Mouse (Mus musculus) gastrocnemius, adult 2 months (tissue): Measurements from ENCODE around the gene Lat. TPM values are rescaled to one million over a fixed set of nuclear protein-coding genes. Genes with fewer than 3 reads are reported as not detected.

Source experiments
- DNase-seq: peaks from one replicate; pipeline ENCODE4 v3.0.0; 2022
- H3K27ac ChIP-seq: fragments of 200-600 bp; 2 replicates; pipeline ENCODE4 v1.8.1; 2022; ENCODE audit warnings: mild to moderate bottlenecking
- H3K4me3 ChIP-seq: fragments of 200-600 bp; 2 replicates; pipeline ENCODE4 v1.8.1; 2022; ENCODE audit warnings: mild to moderate bottlenecking, moderate library complexity
- CTCF ChIP-seq: fragments of 200-600 bp; IDR thresholded peaks from 2 replicates; pipeline ENCODE4 v1.8.1; 2022; ENCODE audit warnings: antibody characterized with exemption, mild to moderate bottlenecking, moderate library complexity
- intact Hi-C: fragments of 180-260 bp; cut with DNase I; formaldehyde crosslinking; loops from one replicate; pipeline ENCODE4 v1.15.1; 2025
- total RNA-seq, 2 experiments: library from RNA; stranded (reverse); gene quantifications; 2 replicates each; pipeline ENCODE4 v1.2.3; 2021

The Lat gene
- total RNA-seq, 2 experiments from 2014 or later = not detected

DNA sequence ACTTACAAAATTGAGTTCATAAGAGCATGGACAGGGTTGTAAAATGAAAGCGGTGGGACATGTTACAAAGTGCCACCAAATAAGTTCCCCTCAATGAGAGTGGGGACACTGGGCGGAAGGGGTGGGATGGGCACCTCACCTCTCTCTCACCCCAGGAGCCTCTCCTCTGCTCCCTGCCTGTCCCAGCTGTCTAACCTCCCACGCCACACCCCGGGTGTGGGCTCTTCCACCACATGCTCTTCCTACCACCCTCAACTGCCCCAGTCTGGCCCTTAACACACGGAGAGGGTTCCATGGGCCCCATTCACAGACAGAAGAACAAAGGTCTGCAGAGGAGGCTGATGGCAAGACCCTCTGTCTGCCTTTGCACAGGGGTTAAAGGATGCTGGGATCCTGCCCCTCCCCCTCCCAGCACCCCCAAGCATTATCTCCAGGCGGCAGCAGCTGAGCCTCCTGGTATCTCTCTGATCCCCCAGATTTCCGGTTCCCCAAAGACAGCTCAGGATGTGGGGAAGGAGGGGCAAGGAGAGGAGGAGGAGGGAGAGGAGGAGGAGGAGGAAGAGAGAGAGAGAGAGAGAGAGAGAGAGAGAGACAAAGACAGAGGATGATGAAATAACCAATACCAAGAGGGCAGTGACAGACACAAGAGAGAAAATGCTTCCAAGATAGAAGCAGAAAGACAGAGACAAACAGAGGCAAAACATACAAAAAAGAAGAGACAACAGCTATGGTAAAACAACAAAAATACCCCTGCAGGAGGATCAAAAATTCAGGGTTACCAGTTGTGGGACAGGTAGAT is 12.4 kb downstream of the Lat start:
- intact Hi-C loops = no loop called here
- H3K4me3 ChIP-seq = no peak overlapping the region
- no peak for TF ChIP-seq CTCF
- DNase-seq = no peak
- no peak overlapping the region for H3K27ac ChIP-seq

DNA sequence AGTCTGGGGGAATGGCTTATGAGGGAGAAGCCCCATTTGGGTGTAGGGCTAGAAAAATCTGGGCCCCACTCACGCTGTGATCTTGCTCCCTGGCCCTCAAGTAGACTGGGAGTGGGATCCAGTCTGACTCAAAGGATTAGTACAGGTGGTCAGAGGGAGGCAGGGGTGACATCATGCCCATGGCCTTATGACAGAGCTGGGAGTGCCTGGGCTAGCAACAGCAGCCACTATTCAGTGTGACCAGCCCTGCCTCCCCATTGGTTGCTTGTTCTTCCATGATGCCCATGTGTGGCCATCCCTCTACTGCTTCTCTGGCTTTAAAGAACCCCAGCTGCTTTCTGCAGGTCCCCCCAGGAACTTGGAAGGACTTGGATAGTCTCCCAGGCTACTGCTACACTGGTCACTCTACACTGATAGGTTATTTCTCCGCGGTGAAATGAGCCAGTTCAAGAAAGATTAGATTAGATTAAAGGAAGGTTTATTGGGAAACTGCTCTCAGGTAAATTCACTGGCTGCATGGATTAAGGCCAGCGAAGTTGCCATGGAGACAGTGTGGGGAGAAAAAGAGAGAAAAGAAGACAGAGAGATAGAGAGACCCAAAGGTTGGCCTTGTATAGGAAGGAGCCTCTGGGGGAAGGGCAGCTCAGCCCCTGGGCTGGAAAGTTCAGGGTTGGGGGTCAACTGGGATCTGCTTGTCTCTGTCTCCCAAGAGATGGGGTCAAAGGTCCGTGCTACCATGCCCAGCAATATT is 13.3 kb downstream of the Lat start:
- Histone ChIP-seq H3K4me3 (no peak overlapping the region), H3K27ac (no peak overlapping the region)
- intact Hi-C loops = no loop called here
- TF ChIP-seq CTCF = no peak
- no peak for DNase-seq

DNA sequence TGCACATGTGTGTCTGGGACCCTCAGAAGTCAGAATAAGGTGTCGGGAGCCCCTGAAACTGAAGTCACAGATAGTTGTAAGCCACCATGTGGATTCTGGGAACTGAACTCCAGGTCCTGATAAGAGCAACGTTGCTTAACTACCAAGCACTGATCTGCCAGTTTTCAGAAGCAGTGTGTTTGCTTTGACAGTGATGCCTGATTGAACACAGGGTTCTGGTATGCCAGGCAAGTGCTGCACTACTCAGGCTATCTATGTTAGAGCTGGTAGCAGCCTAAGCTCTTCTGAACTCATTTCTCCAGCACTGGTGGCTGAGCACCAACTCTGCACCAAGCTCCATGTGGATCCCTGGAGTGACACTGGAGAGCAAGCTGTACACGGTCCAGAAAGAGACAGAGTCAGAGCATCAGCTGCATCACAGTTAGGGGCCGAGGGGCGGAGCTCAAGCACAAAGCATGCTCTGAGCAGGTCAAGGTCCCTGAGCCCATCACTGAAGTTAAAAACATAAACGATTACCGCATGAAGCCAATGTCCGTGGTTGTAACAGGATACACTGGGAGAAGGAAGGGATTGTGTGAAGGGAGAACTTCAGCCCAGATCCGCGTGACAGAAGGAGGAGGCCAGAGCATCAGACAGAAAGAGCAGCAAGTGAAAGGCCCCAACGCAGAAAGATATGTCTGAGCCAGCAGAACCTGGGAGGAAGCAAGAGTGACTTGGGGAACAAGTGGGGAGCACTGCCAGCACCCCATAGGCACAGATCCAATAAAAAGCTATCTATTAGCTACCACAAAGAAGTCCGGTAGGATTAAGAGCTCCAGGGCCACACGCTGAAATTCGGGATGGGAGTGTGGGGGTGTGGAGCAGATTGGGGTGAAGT is 14.4 kb downstream of the Lat start:
- intact Hi-C loops = no loop called here
- no peak for DNase-seq
- Histone ChIP-seq H3K27ac (no peak overlapping the region), H3K4me3 (no peak overlapping the region)
- no peak for TF ChIP-seq CTCF

DNA sequence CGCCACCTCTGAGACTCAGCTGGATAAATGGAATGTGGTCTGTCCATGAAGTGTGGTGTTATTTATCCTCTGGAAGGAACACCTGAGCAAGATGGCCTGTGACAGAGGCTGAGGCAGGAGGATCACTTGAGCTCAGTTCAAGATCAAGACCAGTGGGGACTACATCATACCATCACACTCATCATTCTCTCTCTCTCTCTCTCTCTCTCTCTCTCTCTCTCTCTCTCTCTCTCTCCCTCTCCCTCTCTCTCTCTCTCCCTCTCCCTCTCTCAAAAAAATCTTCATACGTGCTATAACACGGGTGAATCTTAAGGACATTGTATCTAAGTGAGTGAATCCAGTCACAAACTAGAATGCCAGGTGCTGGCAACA is 15.4 kb downstream of the Lat start:
- no peak for DNase-seq
- Histone ChIP-seq H3K4me3 (no peak overlapping the region), H3K27ac (no peak overlapping the region)
- no peak for TF ChIP-seq CTCF
- intact Hi-C loops = no loop called here

DNA sequence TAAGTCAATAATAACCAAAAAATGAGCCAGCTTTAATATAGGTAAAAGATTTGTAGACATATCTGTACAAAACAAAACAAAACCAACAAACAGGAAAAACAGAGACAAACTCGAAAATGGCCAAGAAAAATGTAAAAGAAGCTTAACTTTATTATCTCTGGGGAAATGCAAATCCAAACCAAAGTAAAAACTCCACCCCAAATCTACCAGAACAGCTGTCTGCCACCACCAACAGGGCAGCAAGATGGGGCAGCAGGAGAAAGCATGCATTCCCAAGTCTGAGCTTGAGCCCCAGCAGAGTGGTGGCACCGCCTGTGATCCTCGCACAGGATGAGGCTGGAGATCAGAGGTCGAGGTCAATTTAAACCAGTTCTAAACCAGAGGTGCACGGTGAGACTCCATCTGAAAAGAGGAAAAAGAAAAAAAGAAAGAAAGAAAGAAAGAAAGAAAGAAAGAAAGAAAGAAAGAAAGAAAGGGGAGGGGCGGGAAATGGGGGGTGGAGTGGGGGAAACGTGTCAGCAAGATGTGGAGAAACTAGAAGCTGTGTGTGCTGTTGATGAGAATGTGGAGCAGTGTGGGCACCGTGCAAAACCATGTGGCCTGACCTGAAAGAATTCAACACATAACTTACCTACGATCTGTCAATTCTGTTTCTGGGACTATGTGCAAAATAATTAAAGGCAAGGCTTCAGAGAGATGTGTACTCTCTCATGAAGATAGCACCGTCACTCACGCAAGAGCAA is 15.9 kb downstream of the Lat start:
- H3K4me3 ChIP-seq = no peak overlapping the region
- intact Hi-C loops = no loop called here
- TF ChIP-seq CTCF = no peak

DNA sequence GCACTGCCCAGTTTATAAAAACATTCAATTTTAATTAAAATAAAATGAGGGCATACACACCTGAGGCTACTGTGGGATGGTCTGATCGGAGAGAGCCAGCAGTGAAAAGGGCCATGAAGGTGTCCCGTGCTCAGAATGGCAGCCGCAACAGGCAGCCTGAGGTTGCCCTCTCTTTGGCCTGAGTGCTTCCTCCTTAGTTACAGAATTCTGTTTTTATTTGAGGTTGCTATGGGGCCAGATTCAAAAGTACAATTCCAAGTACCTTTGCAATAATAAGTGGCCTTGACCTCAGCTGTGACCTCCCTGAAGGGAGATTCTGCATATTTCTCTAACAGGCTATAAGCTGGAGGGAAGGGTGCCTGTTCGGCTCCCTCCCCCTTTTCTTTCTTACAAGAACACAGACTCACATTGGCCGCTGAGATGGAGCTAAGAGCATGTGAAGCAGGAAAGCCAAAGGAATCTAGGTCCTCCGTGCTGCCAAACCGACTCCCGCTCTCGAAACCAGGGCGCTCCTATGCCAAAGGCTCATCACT is 17.9 kb downstream of the Lat start:
- H3K27ac ChIP-seq = no peak overlapping the region
- TF ChIP-seq CTCF = no peak
- intact Hi-C loops = no loop called here

More for the DNA sequence above, 15.9 kb downstream of the Lat start:
- DNase-seq = no peak
- no peak overlapping the region for H3K27ac ChIP-seq

DNA sequence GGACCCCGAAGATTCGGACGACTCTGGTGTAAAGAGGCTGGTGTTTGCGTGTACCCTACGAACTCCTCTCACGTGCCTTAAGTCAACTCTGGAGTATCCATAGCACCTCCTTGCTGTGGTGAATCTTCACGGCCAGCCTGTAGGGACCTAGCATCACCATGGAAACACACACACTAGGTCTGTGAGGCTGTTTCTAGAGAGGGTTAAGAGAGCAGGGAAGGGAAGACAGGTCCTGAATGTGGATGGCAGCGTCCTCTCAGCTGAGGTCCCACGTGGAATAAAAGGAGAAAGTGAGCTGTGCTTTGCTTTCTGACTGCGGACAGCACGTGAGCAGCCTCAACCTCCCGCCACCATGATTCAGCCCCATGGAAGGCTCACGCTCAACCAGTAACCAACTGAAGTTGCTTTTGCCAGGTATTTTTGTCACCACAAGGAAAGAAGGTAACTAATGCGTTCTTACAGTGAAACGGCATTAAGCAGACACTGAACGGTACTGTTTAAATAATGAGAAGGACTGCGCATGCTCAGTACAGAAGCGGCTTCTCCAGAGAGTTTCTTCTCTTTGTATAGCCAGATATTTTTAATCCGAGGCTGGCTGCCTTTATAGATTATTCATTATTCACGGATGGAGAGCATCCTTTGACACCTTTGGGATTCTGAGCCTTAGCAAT is 18.5 kb downstream of the Lat start:
- Histone ChIP-seq H3K4me3 (no peak overlapping the region), H3K27ac (no peak overlapping the region)
- TF ChIP-seq CTCF = no peak
- intact Hi-C loops = no loop called here
- DNase-seq = no peak

More for the DNA sequence above, 17.9 kb downstream of the Lat start:
- H3K4me3 ChIP-seq = no peak overlapping the region
- DNase-seq = no peak

DNA sequence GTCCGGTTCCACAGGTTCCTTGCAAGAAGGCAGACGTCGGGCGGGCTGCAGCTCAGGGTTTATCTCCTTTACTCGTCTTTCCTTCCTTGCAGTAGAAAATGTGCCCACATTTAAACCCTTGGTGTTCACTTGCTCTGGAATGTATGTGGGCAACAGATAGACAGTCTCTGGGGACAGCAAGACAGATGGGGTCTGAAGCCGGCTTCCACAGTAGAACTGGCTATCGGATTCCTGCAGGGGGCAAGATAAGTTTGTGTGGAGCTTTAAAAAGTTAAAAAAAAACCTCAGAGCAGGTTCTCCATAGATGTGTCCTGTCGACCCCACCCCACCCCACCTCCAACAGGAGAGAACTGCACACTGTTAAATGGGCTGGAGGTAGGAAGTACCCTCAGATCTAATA is 21.1 kb downstream of the Lat start:
- H3K27ac ChIP-seq = no peak overlapping the region
- no peak for DNase-seq
- TF ChIP-seq CTCF = no peak
- no peak overlapping the region for H3K4me3 ChIP-seq
- intact Hi-C loops = no loop called here

DNA sequence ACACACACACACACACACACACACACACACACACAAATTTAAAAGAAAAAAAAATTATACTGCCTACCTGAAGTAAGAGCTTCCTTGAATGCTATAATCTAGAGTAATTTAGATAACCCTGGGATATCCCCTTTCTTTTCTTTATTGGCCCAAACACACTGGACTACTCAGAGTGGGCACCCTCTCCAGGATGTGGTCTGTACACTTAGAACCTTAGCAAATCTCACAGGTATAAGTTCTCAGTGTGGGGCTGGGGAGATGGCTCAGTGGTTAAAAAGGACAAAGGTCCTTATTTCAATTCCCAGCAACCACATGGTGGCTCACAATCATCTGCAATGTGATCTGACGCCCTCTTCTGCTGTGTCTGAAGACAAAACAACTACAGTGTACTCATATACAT is 22.3 kb downstream of the Lat start:
- Histone ChIP-seq H3K4me3 (no peak overlapping the region), H3K27ac (no peak overlapping the region)
- no peak for DNase-seq
- TF ChIP-seq CTCF = no peak
- intact Hi-C loops = no loop called here

DNA sequence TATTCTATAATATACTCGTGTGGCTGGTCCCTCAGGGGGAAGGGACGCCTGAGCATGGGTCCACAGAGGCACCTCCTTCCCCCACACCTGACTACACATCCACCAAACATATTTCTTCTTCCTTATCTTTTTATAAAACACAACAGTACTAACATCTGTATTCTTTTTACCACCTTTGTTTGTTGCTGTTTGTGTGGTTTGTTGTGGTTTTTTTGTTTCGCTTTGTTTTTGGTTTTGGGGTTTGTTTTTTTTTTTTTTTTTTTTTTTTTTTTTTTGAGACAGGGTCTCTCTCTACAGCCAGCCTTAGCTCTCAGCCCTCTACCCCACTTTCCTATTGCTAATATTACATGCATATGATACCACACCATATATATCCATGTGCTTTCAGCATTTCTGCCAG is 23.4 kb downstream of the Lat start:
- no peak for DNase-seq
- no peak for TF ChIP-seq CTCF
- Histone ChIP-seq H3K27ac (no peak overlapping the region), H3K4me3 (no peak overlapping the region)
- intact Hi-C loops = no loop called here

DNA sequence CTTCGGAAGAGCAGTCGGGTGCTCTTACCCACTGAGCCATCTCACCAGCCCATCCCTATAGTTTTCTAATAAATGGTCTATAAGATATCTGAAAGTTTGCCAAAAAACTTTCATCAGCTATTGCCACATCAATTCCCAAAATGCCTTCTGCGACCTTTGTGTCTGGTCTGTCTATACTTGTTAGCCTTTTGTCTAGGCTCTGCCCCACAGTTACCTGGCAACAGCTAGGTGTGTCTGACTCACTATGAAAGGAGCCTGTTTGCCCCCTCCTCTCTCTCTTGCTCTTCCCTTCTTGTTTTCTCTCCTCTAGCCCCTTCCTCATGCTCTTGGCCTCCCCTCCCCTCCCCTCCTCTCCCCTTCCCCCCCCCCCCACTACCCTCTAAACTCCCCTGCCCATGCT is 23.8 kb downstream of the Lat start:
- TF ChIP-seq CTCF = no peak
- Histone ChIP-seq H3K27ac (no peak overlapping the region), H3K4me3 (no peak overlapping the region)
- DNase-seq = no peak
- intact Hi-C loops = no loop called here
